Mouse (Mus musculus) MN1 (cell line): ENCODE data around the gene Elp1.

Source experiments
- DNase-seq: peaks from one replicate; pipeline ENCODE4 v3.0.0-alpha.2; 2016; ENCODE audit warnings: low spot score

Elp1 gene

DNA sequence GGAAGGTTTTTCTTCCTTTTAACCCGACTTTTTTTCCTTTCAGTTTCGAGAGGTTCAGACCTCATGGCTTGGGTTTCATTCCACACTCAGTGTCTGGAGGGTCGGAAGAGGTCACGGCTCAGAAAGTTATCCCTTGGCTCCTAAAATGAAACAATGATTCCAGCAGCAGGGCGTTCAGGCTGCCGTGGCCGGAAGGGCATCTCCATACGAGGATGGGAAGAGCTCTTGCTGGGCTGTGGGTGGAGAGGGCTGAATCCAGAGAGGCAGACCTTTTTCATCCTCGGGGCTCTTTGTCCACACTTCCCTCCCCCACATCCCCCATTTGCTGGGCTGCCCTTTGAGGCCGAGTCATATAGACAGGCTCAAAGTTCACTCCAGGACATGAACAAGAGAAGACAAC lies 99.9 kb downstream of the Elp1 start:
- peak; percentile 14 for DNase-seq
